Mouse (Mus musculus) stomach, postnatal 0 days (tissue): Measurements from ENCODE around the gene Cstf3. TPM values are rescaled to one million over a fixed set of nuclear protein-coding genes. Genes with fewer than 3 reads are reported as not detected.

Experiments
- ATAC-seq: fragments of 200-750 bp; cut with Nextera tagmentation; 2 replicates; pipeline ENCODE4 v1.8.0; 2017; ENCODE audit not compliant: low FRiP score, low TSS enrichment
- DNase-seq: peaks from one replicate; pipeline ENCODE4 v3.0.0-alpha.2; 2016; ENCODE audit warnings: low spot score
- H3K27ac ChIP-seq: fragments of 300-500 bp; sonication (generic); replicated peaks from 2 replicates; pipeline ENCODE4 v1.5.1; 2014; ENCODE audit warnings: mild to moderate bottlenecking, control low read depth
- H3K27me3 ChIP-seq: fragments of 300-500 bp; sonication (generic); 2 replicates; pipeline ENCODE4 v1.6.1; 2014; ENCODE audit warnings: low read length; ENCODE audit not compliant: control insufficient read depth, insufficient read depth
- H3K36me3 ChIP-seq: fragments of 300-500 bp; sonication (generic); 2 replicates; pipeline ENCODE4 v1.6.1; 2014; ENCODE audit warnings: low read length, mixed read lengths; ENCODE audit not compliant: control insufficient read depth, insufficient read depth
- H3K4me1 ChIP-seq: fragments of 300-500 bp; sonication (generic); replicated peaks from 2 replicates; pipeline ENCODE4 v1.6.1; 2014; ENCODE audit warnings: antibody characterized with exemption; ENCODE audit not compliant: control insufficient read depth, insufficient read depth
- H3K4me2 ChIP-seq: fragments of 300-500 bp; sonication (generic); replicated peaks from 2 replicates; pipeline ENCODE4 v1.6.1; 2014; ENCODE audit warnings: low read depth, mild to moderate bottlenecking, control low read depth, moderate library complexity
- H3K4me3 ChIP-seq: fragments of 300-500 bp; sonication (generic); 2 replicates; pipeline ENCODE4 v1.5.1; 2014; ENCODE audit warnings: low read depth, low read length, control low read depth
- H3K9ac ChIP-seq: fragments of 300-500 bp; sonication (generic); 2 replicates; pipeline ENCODE4 v1.6.1; 2014; ENCODE audit warnings: mild to moderate bottlenecking, low read length, control low read depth, mixed read lengths
- H3K9me3 ChIP-seq: fragments of 300-500 bp; sonication (generic); 2 replicates; pipeline ENCODE4 v1.6.1; 2016; ENCODE audit warnings: low read length; ENCODE audit not compliant: control insufficient read depth
- CTCF ChIP-seq: IDR thresholded peaks from 2 replicates; pipeline ENCODE4 v1.5.1; 2016; ENCODE audit warnings: antibody characterized with exemption, low read depth, mild to moderate bottlenecking, moderate library complexity
- EP300 ChIP-seq: optimal IDR thresholded peaks from 2 replicates; pipeline ENCODE3; 2016; ENCODE audit warnings: antibody characterized with exemption
- WGBS: fragments of 180-500 bp; shearing (Covaris S2); extraction: QIAGEN DNeasy Blood & Tissue Kit; methylation state at CpG from one replicate; pipeline ENCODE4 v1.1.7; 2014; 5-methylcytosine and 5-hydroxymethylcytosine counted together
- polyA plus RNA-seq: library from polyadenylated mRNA; unstranded; fragments of >200 nt; fragmentation: Nextera tagmentation; extraction: Ambion mirVana; gene quantifications from 2 replicates; pipeline ENCODE4 v1.2.1, GENCODE M21; 2015

Gene Cstf3
- polyA plus RNA-seq, 1 experiment from 2014 or later, result 32.9 TPM

- WGBS, result 83% methylated on average over 3 of the region's 3 CpGs
- H3K4me1 ChIP-seq, result no peaks in the 10 kb centered on the region
- H3K27me3 ChIP-seq, result no peaks in the 10 kb centered on the region
- TF ChIP-seq EP300, result no peak
- no peak overlapping the region for H3K4me2 ChIP-seq
- H3K9ac ChIP-seq, result no peak overlapping the region
- no peak overlapping the region for H3K27ac ChIP-seq
- H3K9me3 ChIP-seq, result no peaks in the 10 kb centered on the region
- H3K36me3 ChIP-seq, result no peaks in the 10 kb centered on the region
- H3K4me3 ChIP-seq, result no peak overlapping the region
- no peak for DNase-seq
- ATAC-seq, result no peak
Observed at GRCm38 (mm10) chr2:104614786-104615185, 24.5 kb downstream of the Cstf3 start.

GRCm38 (mm10) chr2:104615985-104616711 lies 25.8 kb downstream of the Cstf3 start:
- H3K4me1 ChIP-seq, result no peaks in the 10 kb centered on the region
- no peaks in the 10 kb centered on the region for H3K27me3 ChIP-seq
- no peak for DNase-seq
- no peak for TF ChIP-seq EP300
- peak; percentile 13; the same call in 1 of the 2 replicates for TF ChIP-seq CTCF
- no peaks in the 10 kb centered on the region for H3K36me3 ChIP-seq
- WGBS, result 56% methylated on average over 4 of the region's 4 CpGs
- 0 out of 2 replicates have a peak overlapping the region, but pooled peaks have one; percentile 30 for H3K27ac ChIP-seq
- no peak overlapping the region for H3K4me2 ChIP-seq
- ATAC-seq, result peak; percentile 77
- no peaks in the 10 kb centered on the region for H3K9me3 ChIP-seq
- H3K4me3 ChIP-seq, result no peak overlapping the region
- no peak overlapping the region for H3K9ac ChIP-seq

- ATAC-seq, result no peak
- WGBS, result 81% methylated on average over 1 of the region's 1 CpGs
- TF ChIP-seq CTCF (no peak), EP300 (no peak)
Observed at GRCm38 (mm10) chr2:104658659-104659058, 68.3 kb downstream of the Cstf3 start.

GRCm38 (mm10) chr2:104663372-104664100 lies 73.2 kb downstream of the Cstf3 start:
- H3K36me3 ChIP-seq, result peaks cover 6% of the 10 kb centered on the region
- H3K4me1 ChIP-seq, result no peaks in the 10 kb centered on the region
- DNase-seq, result no peak
- H3K4me3 ChIP-seq, result no peak overlapping the region
- H3K4me2 ChIP-seq, result no peak overlapping the region
- TF ChIP-seq EP300 (no peak), CTCF (no peak)
- H3K27ac ChIP-seq, result no peak overlapping the region
- 60% methylated on average over 8 of the region's 8 CpGs for WGBS
- H3K9me3 ChIP-seq, result no peaks in the 10 kb centered on the region
- H3K9ac ChIP-seq, result no peak overlapping the region
- H3K27me3 ChIP-seq, result no peaks in the 10 kb centered on the region
- no peak for ATAC-seq

More at GRCm38 (mm10) chr2:104658659-104659058, 68.3 kb downstream of the Cstf3 start:
- H3K27ac ChIP-seq, result no peak overlapping the region
- H3K4me1 ChIP-seq, result no peaks in the 10 kb centered on the region
- no peak for DNase-seq
- peaks cover 17% of the 10 kb centered on the region for H3K36me3 ChIP-seq
- H3K27me3 ChIP-seq, result no peaks in the 10 kb centered on the region
- no peak overlapping the region for H3K4me2 ChIP-seq
- H3K4me3 ChIP-seq, result no peak overlapping the region
- H3K9ac ChIP-seq, result no peak overlapping the region
- H3K9me3 ChIP-seq, result no peaks in the 10 kb centered on the region

- ATAC-seq (0 out of 2 replicates have a peak, but pooled peaks have one; percentile 66), DNase-seq (no peak)
- Histone ChIP-seq H3K4me1 (no peaks in the 10 kb centered on the region), H3K9ac (no peak overlapping the region), H3K4me2 (no peak overlapping the region), H3K27ac (no peak overlapping the region), H3K4me3 (no peak overlapping the region), H3K27me3 (no peaks in the 10 kb centered on the region), H3K36me3 (peaks cover 2% of the 10 kb centered on the region; the same call in 1 of the 2 replicates), H3K9me3 (no peaks in the 10 kb centered on the region)
- TF ChIP-seq CTCF, result peak; percentile 45
- TF ChIP-seq EP300, result no peak
- WGBS, result 81% methylated on average over 6 of the region's 6 CpGs
Observed at GRCm38 (mm10) chr2:104669122-104669804, 78.9 kb downstream of the Cstf3 start.
